Mouse (Mus musculus) lung, postnatal 25 days (tissue): ENCODE measurements at regions not wholly inside any gene's neighbourhood (a gene's known extent, or its start where the extent isn't known, plus 50 kb on each side); places are given as distances from the start of the nearest gene placed in this dataset.

ENCODE experiments used
- DNase-seq: peaks from one replicate; pipeline ENCODE4 v3.0.0; 2022; ENCODE audit warnings: low spot score

DNA sequence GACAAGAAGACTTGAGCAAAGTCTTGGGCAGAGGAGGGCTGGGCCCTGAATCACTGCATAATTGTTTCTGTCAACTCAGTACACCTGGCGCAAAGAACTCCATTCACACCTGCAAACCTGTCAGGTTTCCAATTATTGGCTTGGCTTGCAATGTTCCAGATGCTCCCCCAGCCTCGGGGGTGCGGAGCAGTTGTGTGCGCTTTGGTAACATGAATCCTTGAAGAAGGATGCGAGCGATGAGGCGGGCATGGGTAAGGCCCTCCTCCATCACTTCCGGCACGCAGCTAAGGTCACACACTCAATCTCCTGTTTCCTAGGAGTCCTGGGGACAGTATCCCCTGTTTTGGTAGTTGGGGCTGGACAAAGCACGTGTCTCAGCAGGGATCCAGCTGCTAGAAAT lies 81.6 kb upstream of the Pcdh8 start:
- no peak for DNase-seq

DNA sequence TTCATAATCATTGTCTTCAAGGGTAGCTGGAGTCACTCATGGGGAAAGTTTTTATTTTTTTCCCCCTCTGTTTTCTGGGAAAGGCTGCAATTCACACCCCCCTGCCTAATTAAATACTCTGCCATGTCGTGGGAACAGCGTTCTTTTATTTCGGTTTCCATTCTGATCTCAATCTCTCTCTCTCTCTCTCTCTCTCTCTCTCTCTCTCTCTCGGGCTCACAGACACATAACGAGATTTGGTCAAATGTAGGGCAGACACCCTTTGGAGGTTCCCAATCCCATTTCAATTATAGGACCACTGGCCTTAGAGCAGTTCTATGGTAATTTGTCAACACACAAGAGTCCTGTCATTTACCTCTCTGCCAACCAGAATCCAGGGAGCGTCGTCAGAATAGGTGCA lies 80.7 kb upstream of the Pcdh8 start:
- no peak for DNase-seq

DNA sequence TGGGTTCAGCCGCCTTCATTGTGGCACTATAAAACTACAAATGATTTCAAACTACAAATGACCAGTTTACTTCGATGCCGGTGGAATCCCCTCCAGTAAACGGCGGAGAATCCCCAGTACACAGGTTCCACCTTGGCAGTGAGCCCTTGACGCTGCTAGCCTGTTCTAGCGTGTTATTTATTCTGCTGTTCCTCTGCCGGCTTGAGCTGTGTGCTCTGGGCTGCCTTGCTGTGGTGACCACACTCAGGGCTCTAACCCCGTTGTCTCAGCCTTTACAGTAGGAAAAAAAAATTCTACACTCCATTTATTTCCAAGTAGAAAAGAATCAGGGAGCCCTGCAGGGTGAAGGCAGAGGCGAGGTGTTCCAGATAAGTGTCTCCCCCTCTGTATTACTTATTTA lies 80.1 kb upstream of the Pcdh8 start:
- DNase-seq, result no peak

GRCm38 (mm10) chr14:79849617-79850435 lies 78.7 kb upstream of the Pcdh8 start:
- no peak for DNase-seq

- DNase-seq, result no peak
Measured at GRCm38 (mm10) chr14:79848116-79848515, 77.0 kb upstream of the Pcdh8 start.

DNA sequence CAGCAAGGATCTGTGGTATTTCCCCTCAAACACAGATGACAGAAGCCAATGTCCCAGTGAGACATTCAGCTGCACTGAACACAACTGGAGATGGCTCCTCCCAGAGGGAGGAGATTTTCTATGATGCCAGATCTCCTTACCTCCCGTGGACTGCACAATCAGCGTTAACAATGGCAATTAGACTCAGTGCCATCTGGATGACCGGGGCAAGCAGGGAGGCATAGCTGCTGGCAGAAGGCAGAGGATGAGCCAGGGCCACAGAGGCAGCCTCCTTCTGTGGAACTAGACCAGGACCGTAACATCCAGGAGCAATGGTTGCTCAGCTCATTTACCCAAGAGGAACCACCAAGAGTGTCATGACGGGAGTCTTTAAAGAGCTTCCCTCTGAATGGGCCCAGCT lies 73.2 kb upstream of the Pcdh8 start:
- no peak for DNase-seq

GRCm38 (mm10) chr14:79843135-79843550 lies 72.0 kb upstream of the Pcdh8 start:
- DNase-seq, result no peak

GRCm38 (mm10) chr14:79842734-79843133 lies 71.6 kb upstream of the Pcdh8 start:
- no peak for DNase-seq

DNA sequence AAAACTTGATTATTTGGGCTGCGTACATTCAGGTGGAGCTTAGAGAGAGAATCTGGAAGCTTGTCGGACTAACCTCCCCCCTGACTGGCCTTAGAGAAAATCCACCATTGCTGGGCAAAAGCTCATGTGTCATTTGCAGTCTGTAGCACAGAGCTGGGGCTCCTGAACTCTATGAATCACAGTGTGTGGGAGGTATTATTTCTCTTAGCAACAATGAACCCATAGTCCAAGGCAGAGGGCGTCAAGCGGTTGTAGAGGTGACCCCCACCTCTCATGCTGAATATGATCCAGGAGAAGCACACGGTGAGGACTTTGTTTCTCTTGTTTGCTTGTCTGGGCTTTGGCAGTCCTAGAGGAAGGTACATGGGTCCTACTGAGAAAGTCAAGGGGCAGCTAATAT lies 66.0 kb upstream of the Pcdh8 start:
- no peak for DNase-seq

GRCm38 (mm10) chr14:79836186-79836585 lies 65.1 kb upstream of the Pcdh8 start:
- DNase-seq, result no peak

GRCm38 (mm10) chr14:79824670-79825446 lies 53.7 kb upstream of the Pcdh8 start:
- no peak for DNase-seq

DNA sequence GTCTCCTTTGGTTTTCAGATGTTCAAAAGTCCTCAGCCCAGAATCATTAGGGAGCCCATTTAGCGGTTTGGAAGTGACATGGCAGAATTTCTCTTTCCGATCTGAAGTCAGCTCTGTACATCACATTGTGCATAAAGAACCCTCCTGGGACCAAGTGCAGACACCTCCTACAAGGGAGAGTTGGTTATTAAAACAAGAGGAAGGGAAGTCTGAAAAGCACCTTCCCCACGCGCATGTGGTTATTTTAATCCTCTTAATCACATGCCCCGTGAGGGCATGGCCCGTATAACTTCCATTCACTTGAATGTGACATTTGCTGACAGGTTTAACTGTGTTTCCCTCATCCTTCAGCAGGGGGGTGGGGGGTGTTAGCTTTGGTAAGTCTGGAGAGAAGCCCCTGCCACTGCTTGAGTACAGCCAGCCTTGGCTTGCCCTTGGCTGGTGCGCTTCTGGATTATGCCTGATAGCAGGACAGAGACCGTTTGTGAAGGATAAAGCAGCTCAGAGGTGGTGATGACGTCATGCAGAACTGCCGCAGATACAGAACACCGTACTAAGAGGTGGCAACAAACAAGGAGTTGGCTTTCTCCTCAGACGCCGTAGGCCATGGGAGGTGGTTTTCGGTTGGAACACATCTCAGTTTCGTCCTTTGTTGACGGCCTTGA lies 51.5 kb upstream of the Pcdh8 start:
- DNase-seq, result no peak

DNA sequence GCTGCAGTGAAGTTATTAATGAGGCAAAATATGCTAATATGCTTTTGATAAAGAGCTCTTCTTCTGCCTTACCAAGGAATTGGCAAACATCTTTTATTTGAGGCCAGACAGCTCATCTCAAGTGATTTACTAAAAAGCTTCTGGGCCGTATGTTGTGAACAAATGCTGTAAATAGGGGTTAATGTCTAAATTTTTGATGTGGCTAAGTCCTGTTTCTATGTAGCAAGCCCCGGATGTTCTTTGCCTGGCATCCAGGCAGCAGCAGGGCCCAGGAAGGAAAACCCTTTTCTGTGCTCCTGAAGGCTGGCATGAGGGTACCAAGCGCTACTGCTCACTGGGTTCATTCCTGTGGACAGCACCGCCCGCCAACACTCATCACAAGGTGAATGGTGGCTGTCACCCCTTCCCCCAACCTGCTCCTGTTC lies 50.9 kb upstream of the Pcdh8 start:
- no peak for DNase-seq

DNA sequence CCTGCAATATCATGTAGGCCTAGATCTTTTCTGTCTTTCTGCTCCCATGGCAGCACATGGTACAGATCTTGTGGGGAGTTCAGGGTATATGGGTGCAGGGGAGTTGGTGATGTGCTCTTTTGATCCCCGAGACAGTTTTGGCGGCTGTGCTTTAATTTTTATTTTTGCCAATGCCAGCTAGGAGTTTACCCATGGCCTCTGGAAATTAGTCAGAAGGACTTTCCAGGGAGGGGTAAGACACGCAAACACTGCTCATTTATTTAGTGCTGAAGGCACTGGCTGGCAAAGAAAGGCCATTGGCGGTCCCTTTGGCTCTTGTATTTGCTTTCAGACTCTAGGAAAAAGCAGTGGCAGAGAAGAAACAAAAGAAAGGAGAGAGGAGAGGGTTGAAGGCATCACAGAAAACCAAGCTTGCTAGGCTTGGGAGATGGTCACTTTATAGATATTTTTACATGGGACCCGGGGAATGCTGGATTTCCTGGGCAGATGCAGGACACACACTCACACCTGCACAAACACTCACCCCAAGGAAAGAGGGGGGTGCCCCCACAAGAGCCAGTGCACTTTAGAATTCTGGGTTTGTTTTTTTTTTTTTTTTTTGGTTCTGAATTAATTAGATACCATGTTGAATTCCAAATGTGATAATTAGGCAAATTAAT lies 50.4 kb upstream of the Pcdh8 start:
- no peak for DNase-seq
